Mouse (Mus musculus) embryonic facial prominence, embryonic 14.5 days (tissue): ENCODE measurements around the gene Cysrt1. TPM values are rescaled to one million over a fixed set of nuclear protein-coding genes. Genes with fewer than 3 reads are reported as not detected.
A peak's percentile ranks its signal among the peaks of the same experiment; 100 is the strongest.

Experiments
- ATAC-seq: fragments of 200-750 bp; cut with Nextera tagmentation; 2 replicates; pipeline ENCODE4 v1.8.0; 2017; ENCODE audit warnings: low read depth, moderate number of reproducible peaks, moderate TSS enrichment
- DNase-seq: peaks from one replicate; pipeline ENCODE4 v3.0.0-alpha.2; 2015; ENCODE audit warnings: low spot score
- H3K27ac ChIP-seq: fragments of 300-500 bp; sonication (generic); replicated peaks from 2 replicates; pipeline ENCODE4 v1.5.1; 2014; ENCODE audit warnings: low read depth, mild to moderate bottlenecking, low read length, moderate library complexity
- H3K27me3 ChIP-seq: fragments of 300-500 bp; sonication (generic); replicated peaks from 2 replicates; pipeline ENCODE4 v1.6.1; 2014; ENCODE audit warnings: low read length; ENCODE audit not compliant: control insufficient read depth, insufficient read depth
- H3K36me3 ChIP-seq: fragments of 300-500 bp; sonication (generic); 2 replicates; pipeline ENCODE4 v1.6.1; 2014; ENCODE audit warnings: low read length, mixed read lengths; ENCODE audit not compliant: control insufficient read depth, insufficient read depth
- H3K4me1 ChIP-seq: fragments of 300-500 bp; sonication (generic); 2 replicates; pipeline ENCODE4 v1.6.1; 2014; ENCODE audit warnings: antibody characterized with exemption, low read length; ENCODE audit not compliant: control insufficient read depth, insufficient read depth
- H3K4me2 ChIP-seq: fragments of 300-500 bp; sonication (generic); 2 replicates; pipeline ENCODE4 v1.6.1; 2014; ENCODE audit warnings: low read depth, mild to moderate bottlenecking, low read length, moderate library complexity, mixed read lengths
- H3K4me3 ChIP-seq: fragments of 300-500 bp; sonication (generic); 2 replicates; pipeline ENCODE4 v1.5.1; 2014; ENCODE audit warnings: low read depth, mild to moderate bottlenecking, low read length
- H3K9ac ChIP-seq: fragments of 300-500 bp; sonication (generic); 2 replicates; pipeline ENCODE4 v1.6.1; 2014; ENCODE audit warnings: low read depth, mild to moderate bottlenecking, low read length, moderate library complexity, mixed read lengths
- H3K9me3 ChIP-seq: fragments of 300-500 bp; sonication (generic); 2 replicates; pipeline ENCODE4 v1.6.1; 2016; ENCODE audit warnings: low read length; ENCODE audit not compliant: control insufficient read depth
- WGBS: fragments of 180-500 bp; shearing (Covaris S2); extraction: QIAGEN DNeasy Blood & Tissue Kit; methylation state at CpG from one replicate; pipeline ENCODE4 v1.1.7; 2014; 5-methylcytosine and 5-hydroxymethylcytosine counted together
- polyA plus RNA-seq: library from polyadenylated mRNA; unstranded; fragments of >200 nt; fragmentation: Nextera tagmentation; extraction: Ambion mirVana; gene quantifications from 2 replicates; pipeline ENCODE4 v1.2.1, GENCODE M21; 2014

The Cysrt1 gene
- polyA plus RNA-seq, 1 experiment from 2014 or later = 10.2 TPM

DNA sequence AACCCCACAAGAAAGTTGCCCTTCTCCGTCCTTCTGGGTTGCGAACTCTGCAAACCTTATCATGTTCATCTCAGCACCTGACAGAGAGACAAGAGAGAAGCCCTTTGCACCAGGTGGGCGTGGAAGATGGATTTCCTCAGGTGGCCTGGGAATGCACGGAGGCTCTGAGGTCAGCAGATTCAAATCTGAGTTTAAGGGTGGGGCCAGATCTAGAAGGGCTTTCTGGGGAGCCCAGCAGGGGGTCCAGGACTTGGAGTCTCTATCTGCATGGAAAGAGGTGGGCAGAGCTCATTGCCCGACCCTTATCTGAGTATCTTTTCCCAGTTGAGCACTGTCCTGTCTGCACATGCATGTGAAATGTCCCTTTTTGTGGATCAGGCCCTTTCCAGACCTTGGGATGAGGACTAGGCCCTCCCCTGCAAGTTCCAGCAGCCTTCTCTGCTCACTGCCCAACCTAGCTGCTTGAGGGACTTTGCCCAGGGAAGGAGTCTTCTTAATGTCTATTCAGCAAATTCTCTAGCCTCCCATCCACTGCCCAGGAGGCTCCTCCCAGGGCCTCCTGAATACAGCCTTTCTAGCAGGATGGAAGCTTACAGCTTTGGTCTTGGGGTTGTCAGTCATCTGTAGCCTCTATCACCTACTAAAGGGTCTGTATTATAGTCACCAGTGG is 7.6 kb downstream of the Cysrt1 start:
- Histone ChIP-seq H3K27ac (no peak overlapping the region), H3K4me3 (no peak overlapping the region), H3K27me3 (no peaks in the 10 kb centered on the region), H3K4me1 (no peaks in the 10 kb centered on the region), H3K9ac (no peak overlapping the region), H3K4me2 (no peak overlapping the region), H3K9me3 (no peaks in the 10 kb centered on the region), H3K36me3 (no peaks in the 10 kb centered on the region)
- ATAC-seq (no peak), DNase-seq (no peak)
- 67% methylated on average over 5 of the region's 5 CpGs for WGBS

DNA sequence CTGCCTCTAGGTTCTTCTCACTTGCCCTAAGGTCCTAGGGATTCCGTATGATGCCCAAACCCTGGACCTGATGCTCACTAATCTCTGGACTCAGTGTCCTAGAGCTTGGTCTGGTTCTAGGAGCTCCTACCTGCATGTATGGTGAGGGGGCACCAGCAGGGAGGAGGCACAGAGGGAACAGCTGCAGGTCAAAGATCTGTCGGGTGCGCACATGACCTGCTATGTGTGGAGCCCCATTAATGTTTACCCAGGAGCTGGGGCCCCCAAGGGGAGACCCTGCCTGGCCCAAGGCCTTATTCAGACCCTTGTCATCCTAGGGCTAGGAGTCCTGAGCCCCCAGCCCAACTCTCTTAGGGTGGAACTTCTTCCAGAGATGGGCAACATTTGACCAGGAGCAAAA is 8.2 kb downstream of the Cysrt1 start, which contains the start of gene Slc34a3:
Slc34a3 (minus strand) TSS at position 315 of the 400 bp plus-strand sequence.
- WGBS = 87% methylated on average over 3 of the region's 3 CpGs
- Histone ChIP-seq H3K9me3 (no peaks in the 10 kb centered on the region), H3K4me3 (no peak within 1 kb of the TSS), H3K4me1 (no peaks in the 10 kb centered on the region), H3K36me3 (no peaks in the 10 kb centered on the region), H3K27me3 (no peaks in the 10 kb centered on the region), H3K9ac (no peak within 1 kb of the TSS), H3K4me2 (no peak within 1 kb of the TSS), H3K27ac (no peak within 1 kb of the TSS)
- ATAC-seq (no peak), DNase-seq (no peak)

DNA sequence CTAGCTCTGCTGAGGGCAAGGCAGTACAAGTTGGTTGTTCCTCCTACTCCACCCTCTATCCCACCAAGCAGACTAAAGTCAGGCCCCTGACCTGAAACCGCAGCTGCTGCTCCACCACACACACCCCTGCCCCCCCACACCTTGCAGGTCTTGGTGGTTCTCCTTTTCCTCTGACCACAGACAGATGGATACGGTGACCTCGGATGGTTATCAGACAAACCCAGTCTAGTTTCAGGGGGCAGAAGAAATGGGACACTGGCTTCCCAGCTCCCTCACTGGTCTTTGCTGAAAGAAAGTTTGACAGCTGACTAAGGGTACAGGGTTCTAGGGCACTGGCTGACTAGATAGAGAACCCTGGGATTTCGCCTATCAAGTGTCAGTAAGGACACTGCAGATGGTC is 8.8 kb downstream of the Cysrt1 start:
- Histone ChIP-seq H3K9me3 (no peaks in the 10 kb centered on the region), H3K4me2 (no peak overlapping the region), H3K27me3 (no peaks in the 10 kb centered on the region), H3K9ac (no peak overlapping the region), H3K4me1 (peaks cover 3% of the 10 kb centered on the region; the same call in 1 of the 2 replicates), H3K4me3 (no peak overlapping the region), H3K27ac (no peak overlapping the region), H3K36me3 (no peaks in the 10 kb centered on the region)
- ATAC-seq (no peak), DNase-seq (no peak)
- 74% methylated on average over 4 of the region's 4 CpGs for WGBS

DNA sequence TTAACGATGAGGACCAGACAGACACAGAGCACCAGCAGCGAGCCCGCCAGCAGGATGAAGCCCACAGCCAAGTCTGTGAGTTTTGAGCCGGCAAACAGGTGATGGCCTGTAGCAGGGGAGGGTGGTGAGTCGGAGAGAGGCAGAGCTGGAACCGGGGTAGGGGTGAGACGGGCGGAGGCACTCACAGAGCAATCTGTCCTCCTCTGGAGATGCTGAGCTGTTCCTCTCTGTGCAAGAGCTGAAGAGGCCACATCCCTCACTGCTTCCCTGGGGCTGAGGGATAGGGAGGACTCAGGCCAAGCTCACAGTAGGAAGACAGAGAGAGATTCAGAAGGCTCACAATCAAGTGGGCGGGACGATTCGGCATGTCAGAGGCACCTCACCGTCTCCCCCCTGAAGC is 11.2 kb downstream of the Cysrt1 start:
- Histone ChIP-seq H3K27me3 (no peaks in the 10 kb centered on the region), H3K4me2 (no peak overlapping the region), H3K4me1 (peaks cover 6% of the 10 kb centered on the region), H3K4me3 (no peak overlapping the region), H3K9me3 (no peaks in the 10 kb centered on the region), H3K27ac (no peak overlapping the region), H3K36me3 (no peaks in the 10 kb centered on the region), H3K9ac (no peak overlapping the region)
- no peak for ATAC-seq
- WGBS = 57% methylated on average over 12 of the region's 12 CpGs
- DNase-seq = no peak

DNA sequence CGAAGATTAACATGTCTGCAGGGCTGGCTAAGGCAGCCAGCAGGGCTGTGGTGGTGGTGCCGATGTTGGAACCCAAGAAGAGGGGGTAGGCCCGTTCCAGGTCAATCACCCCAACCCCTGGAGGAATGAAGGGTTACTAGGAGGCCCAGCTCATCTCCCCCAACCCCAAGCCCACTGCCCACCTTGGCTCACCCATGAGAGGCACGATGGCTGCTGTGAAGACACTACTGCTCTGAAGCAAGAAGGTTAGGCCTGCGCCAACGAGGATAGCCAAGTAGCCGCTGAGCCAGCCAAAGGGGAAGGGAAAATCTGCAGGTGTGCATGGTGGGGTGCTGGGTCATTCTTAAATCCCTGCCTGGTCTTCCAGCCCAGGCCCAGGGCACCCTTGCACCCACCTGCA is 11.7 kb downstream of the Cysrt1 start:
- H3K27ac ChIP-seq = no peak overlapping the region
- H3K4me1 ChIP-seq = peaks cover 7% of the 10 kb centered on the region
- no peaks in the 10 kb centered on the region for H3K27me3 ChIP-seq
- DNase-seq (no peak), ATAC-seq (no peak)
- H3K9ac ChIP-seq = no peak overlapping the region
- H3K4me2 ChIP-seq = no peak overlapping the region
- H3K36me3 ChIP-seq = no peaks in the 10 kb centered on the region
- H3K4me3 ChIP-seq = no peak overlapping the region
- no peaks in the 10 kb centered on the region for H3K9me3 ChIP-seq
- 86% methylated on average over 7 of the region's 7 CpGs for WGBS

DNA sequence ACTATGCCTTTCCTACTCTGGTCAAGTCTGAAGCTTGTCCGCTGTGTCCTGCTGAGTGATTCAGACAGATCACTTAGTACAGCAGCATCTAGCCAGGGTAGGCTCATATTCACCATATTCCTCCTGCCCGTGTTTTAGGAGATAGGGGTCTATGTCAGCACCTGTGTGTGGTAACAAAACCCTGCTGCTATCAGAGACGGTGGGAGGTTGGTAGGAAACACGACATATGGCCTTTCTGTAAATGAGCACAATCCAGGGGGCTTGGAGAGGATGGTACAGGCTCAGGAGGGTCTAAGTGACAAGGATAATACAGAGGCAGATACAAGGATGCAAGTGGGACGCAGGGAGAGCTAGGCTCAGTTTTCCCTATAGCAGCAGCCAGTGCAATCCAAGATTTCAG is 12.7 kb downstream of the Cysrt1 start:
- H3K9ac ChIP-seq = no peak overlapping the region
- H3K4me2 ChIP-seq = no peak overlapping the region
- H3K27me3 ChIP-seq = no peaks in the 10 kb centered on the region
- DNase-seq (no peak), ATAC-seq (no peak)
- H3K4me3 ChIP-seq = no peak overlapping the region
- H3K4me1 ChIP-seq = peaks cover 10% of the 10 kb centered on the region
- WGBS = 75% methylated on average over 5 of the region's 5 CpGs
- H3K36me3 ChIP-seq = no peaks in the 10 kb centered on the region
- H3K27ac ChIP-seq = no peak overlapping the region
- no peaks in the 10 kb centered on the region for H3K9me3 ChIP-seq

DNA sequence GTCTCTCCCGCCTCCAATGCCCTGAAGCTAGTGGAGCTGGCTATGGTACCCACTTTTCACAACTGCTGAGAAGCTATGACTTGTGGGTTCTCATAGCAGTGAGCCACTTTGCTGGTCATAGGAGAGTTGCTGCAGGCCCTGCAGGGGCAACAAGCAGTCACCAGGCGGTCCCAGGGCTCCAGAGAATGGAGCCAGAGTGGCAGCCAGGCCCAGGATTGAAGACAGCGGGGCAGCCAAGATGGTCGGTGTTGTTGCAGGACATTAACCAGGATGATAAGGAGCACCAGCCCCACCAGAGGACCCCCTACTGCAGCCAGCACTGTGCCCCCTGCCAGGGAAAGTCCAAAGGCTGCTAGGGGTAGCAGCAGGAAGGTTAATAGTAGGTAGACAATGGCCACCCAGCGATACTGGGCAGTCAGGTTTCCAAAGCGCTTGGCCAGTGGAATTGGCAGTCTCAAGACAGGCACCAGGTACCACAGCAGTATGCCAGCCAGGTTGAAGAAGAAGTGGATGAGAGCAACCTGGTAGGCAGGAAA is 13.2 kb downstream of the Cysrt1 start:
- no peak for ATAC-seq
- H3K9ac ChIP-seq = peak overlapping the region; percentile 49; the same call in 1 of the 2 replicates
- H3K4me1 ChIP-seq = peaks cover 10% of the 10 kb centered on the region
- DNase-seq = no peak
- no peaks in the 10 kb centered on the region for H3K27me3 ChIP-seq
- no peak overlapping the region for H3K27ac ChIP-seq
- peak overlapping the region; percentile 39; the same call in 1 of the 2 replicates for H3K4me2 ChIP-seq
- H3K36me3 ChIP-seq = no peaks in the 10 kb centered on the region
- WGBS = 60% methylated on average over 6 of the region's 6 CpGs
- no peaks in the 10 kb centered on the region for H3K9me3 ChIP-seq
- no peak overlapping the region for H3K4me3 ChIP-seq

DNA sequence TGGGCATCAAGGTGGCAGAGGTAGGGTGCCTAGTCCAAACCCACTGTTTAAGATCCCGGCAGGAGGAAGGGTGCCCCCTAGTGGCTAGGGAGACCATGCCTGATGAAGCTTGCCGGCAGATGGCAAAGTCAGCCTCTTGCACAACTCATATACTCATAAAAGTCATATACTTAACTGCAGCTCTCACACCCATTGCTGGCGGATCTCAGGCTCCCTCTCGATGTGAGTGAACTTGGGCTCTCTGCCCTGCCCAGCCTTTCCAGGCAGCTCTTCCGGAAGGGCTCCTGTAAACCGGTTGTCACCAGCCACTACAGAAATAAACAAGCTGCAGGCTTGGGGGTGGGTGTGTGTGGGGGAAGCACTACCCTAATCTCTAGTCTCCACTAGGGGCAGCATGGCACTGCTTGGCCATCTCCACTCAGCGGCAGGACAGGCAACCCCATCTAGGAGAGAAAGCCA is 13.8 kb downstream of the Cysrt1 start:
- WGBS = 0% methylated on average over 7 of the region's 7 CpGs
- peak overlapping the region; percentile 70; the same call in 1 of the 2 replicates for H3K27ac ChIP-seq

More for the DNA sequence above, 13.8 kb downstream of the Cysrt1 start:
- no peaks in the 10 kb centered on the region for H3K36me3 ChIP-seq
- DNase-seq = peak; percentile 92
- ATAC-seq = peak; percentile 15; the same call in 1 of the 2 replicates
- 0 out of 2 replicates have a peak overlapping the region, but pooled peaks have one; percentile 10 for H3K4me3 ChIP-seq
- peak overlapping the region; percentile 49; the same call in 1 of the 2 replicates for H3K9ac ChIP-seq
- H3K27me3 ChIP-seq = no peaks in the 10 kb centered on the region
- peak overlapping the region; percentile 39 for H3K4me2 ChIP-seq
- no peaks in the 10 kb centered on the region for H3K9me3 ChIP-seq
- H3K4me1 ChIP-seq = peaks cover 14% of the 10 kb centered on the region
